Mouse (Mus musculus): ENCODE data around the gene Rnf144a.
"Not testable (repeated sequence)": the region's sequence is repeated elsewhere in the genome, so short reads cannot be mapped to it uniquely, and the experiment has no call there.

DNA sequence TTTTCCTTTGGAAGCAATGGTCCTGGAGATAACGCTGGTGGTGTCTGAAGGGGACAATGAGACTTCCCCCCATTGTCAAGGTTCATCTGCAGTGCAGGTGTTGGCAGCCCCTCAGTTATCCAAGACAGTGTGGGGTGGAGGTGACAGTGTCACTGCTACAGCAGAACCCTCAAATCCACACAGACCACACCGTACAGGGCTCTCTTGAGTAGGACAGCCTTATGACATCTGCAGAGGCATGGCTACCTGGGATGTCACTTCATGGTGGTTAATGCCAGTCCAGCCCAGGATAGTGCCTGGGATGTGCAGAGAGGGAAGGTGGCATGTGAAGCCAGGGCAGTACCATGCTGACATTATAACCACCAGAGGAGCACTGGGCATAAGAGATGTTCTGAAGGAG is 13.7 kb upstream of the Rnf144a start:
- TF ChIP-seq CTCF, EP300 (IDR thresholded peaks at IDR 0.05; ENCODE audit: low read depth): not testable (repeated sequence)
